Mouse (Mus musculus): Measurements from ENCODE around the gene Gm14308. TPM values are rescaled to one million over a fixed set of nuclear protein-coding genes. Genes with fewer than 3 reads are reported as not detected.
"Not testable (repeated sequence)": the region's sequence is repeated elsewhere in the genome, so short reads cannot be mapped to it uniquely, and the experiment has no call there.

Gm14308 gene
- polyA plus RNA-seq (2014; fragmentation: Nextera tagmentation; extraction: Ambion mirVana), result 18.1 and 26.1 TPM in 2 replicates

- H3K36me3 ChIP-seq (ENCODE audit: control insufficient read depth, insufficient read depth, low read length); H3K27ac ChIP-seq (ENCODE audit: low read length); H3K9me3 ChIP-seq (ENCODE audit: control insufficient read depth, low read depth, low read length); H3K4me1 ChIP-seq (ENCODE audit: control insufficient read depth, insufficient read depth, low read length); ATAC-seq (ENCODE audit: insufficient number of reproducible peaks, insufficient read depth, low FRiP score, low read depth); H3K27me3 ChIP-seq (ENCODE audit: control insufficient read depth, insufficient read depth, low read length); H3K4me3 ChIP-seq (ENCODE audit: low read depth, low read length); H3K9ac ChIP-seq (replicated peaks; ENCODE audit: low read depth, low read length); H3K4me2 ChIP-seq (replicated peaks; ENCODE audit: low read depth, low read length): not testable (repeated sequence)
- no CpG with 5 or more reads among the region's 4 CpGs for WGBS
These were observed at the start of gene Gm14308 for GRCm38 (mm10) chr2:176636244-176636643. Gene Gm14308, minus strand, starts transcription at chr2:176636344.

GRCm38 (mm10) chr2:176670222-176670621 lies 34.1 kb upstream of the Gm14308 start, which contains the start of gene Zfp973:
Gene Zfp973, plus strand, starts transcription at chr2:176670522.
- not testable (repeated sequence) for H3K27me3 ChIP-seq (ENCODE audit: control insufficient read depth, insufficient read depth, low read length); H3K4me1 ChIP-seq (ENCODE audit: control insufficient read depth, insufficient read depth, low read length); H3K4me3 ChIP-seq (ENCODE audit: low read depth, low read length); ATAC-seq (ENCODE audit: insufficient number of reproducible peaks, insufficient read depth, low FRiP score, low read depth); H3K27ac ChIP-seq (ENCODE audit: low read length); H3K4me2 ChIP-seq (replicated peaks; ENCODE audit: low read depth, low read length); H3K9ac ChIP-seq (replicated peaks; ENCODE audit: low read depth, low read length); H3K9me3 ChIP-seq (ENCODE audit: control insufficient read depth, low read depth, low read length); H3K36me3 ChIP-seq (ENCODE audit: control insufficient read depth, insufficient read depth, low read length)
- no CpG with 5 or more reads among the region's 6 CpGs for WGBS

Other genes starting within 250 kb of the Gm14308 start
- 18.2 and 22.6 TPM in 2 replicates for gene Gm14435, start 212.8 kb downstream of the Gm14308 start, polyA plus RNA-seq (2014; fragmentation: Nextera tagmentation; extraction: Ambion mirVana)
- gene Gm14434, start 149.6 kb downstream of the Gm14308 start, polyA plus RNA-seq (2014; fragmentation: Nextera tagmentation; extraction: Ambion mirVana), result 0.97 and 2.5 TPM in 2 replicates
- not detected in 2 replicates for gene Zfp967, start 115.3 kb downstream of the Gm14308 start, polyA plus RNA-seq (2014; fragmentation: Nextera tagmentation; extraction: Ambion mirVana)
- 11.8 and 12.6 TPM in 2 replicates for gene Zfp973, start 34.2 kb upstream of the Gm14308 start, polyA plus RNA-seq (2014; fragmentation: Nextera tagmentation; extraction: Ambion mirVana)
- gene Gm14305, start 72.0 kb upstream of the Gm14308 start, polyA plus RNA-seq (2014; fragmentation: Nextera tagmentation; extraction: Ambion mirVana), result 36.7 and 38.4 TPM in 2 replicates
- 24.4 and 25.6 TPM in 2 replicates for gene Gm14295, start 162.3 kb upstream of the Gm14308 start, polyA plus RNA-seq (2014; fragmentation: Nextera tagmentation; extraction: Ambion mirVana)
- gene Gm14408, start 194.8 kb upstream of the Gm14308 start, polyA plus RNA-seq (2014; fragmentation: Nextera tagmentation; extraction: Ambion mirVana), result not detected in 2 replicates

Measured in stomach, embryonic 14.5 days (tissue).